Mouse (Mus musculus): ENCODE data around the gene Entr1. TPM values are rescaled to one million over a fixed set of nuclear protein-coding genes. Genes with fewer than 3 reads are reported as not detected.

The Entr1 gene
- polyA plus RNA-seq, 1 experiment from 2014 or later = 125 TPM

DNA sequence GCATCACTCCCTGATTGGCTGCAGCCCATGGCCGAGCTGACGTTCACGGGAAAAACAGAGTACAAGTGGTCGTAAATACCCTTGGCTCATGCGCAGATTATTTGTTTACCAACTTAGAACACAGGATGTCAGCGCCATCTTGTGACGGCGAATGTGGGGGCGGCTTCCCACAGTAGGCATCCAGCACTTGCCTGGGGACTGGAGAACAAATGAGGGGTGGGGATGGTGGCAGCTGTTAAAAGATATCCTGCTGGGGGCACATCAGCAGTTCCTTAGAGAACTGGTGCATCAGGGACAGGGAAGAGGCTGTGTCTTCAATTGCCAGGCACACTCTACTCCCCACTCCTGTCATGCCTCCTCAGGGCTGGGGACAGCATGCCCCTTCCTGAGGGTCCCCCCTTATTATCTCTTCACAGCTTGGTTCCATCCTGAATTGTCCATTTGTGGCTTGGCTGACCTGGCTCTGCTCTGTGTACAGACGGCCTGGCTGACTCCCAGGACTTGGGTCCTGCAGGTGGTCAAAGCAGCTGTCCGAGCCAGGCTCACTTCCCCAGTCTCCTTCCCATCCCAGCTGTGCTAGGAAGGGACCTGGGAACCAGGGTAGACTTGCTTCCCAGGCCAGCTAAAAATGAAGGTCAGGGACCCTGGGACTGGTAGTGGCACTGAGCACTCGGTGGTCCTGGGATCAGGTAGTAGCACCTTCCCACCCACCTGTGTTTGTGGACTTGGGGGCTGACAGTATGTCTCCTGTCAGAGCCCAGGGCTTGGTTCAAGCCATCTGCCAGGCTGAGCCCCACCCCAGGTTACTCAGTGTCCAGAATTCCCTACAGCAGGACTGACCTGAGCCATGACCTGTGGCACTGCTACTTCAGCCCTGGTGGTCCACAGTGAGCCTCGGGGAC, 50.6 kb downstream of the Entr1 start:
- Histone ChIP-seq H3K4me3 (ENCODE audit: low read length) (no peak overlapping the region), H3K36me3 (ENCODE audit: insufficient read depth, low read length) (peaks cover 15% of the 10 kb centered on the region; the same call in 1 of the 2 replicates), H3K4me2 (replicated peaks; ENCODE audit: low read depth, low read length) (no peak overlapping the region), H3K4me1 (ENCODE audit: insufficient read depth, low read length) (peaks cover 24% of the 10 kb centered on the region), H3K27ac (ENCODE audit: low read length) (no peak overlapping the region), H3K9me3 (ENCODE audit: low read length) (no peaks in the 10 kb centered on the region), H3K9ac (replicated peaks; ENCODE audit: low read length) (no peak overlapping the region), H3K27me3 (ENCODE audit: insufficient read depth, low read length) (no peaks in the 10 kb centered on the region)
- ATAC-seq (ENCODE audit: low FRiP score, low TSS enrichment) = no peak
- 85% methylated on average over 8 of the region's 13 CpGs for WGBS

Other genes starting within 250 kb of the Entr1 start
- 0.09 TPM in 1 of 2 replicates, not detected in the other for gene Lhx3, start 181.0 kb downstream of the Entr1 start, polyA plus RNA-seq (2015; fragmentation: Nextera tagmentation; extraction: Ambion mirVana)
- gene Qsox2, start 151.8 kb downstream of the Entr1 start, polyA plus RNA-seq (2015; fragmentation: Nextera tagmentation; extraction: Ambion mirVana) = 18.4 and 20.7 TPM in 2 replicates
- 0.02 and 0.03 TPM in 2 replicates for gene Ccdc187, start 94.8 kb downstream of the Entr1 start, polyA plus RNA-seq (2015; fragmentation: Nextera tagmentation; extraction: Ambion mirVana)
- gene Gpsm1, start 73.8 kb downstream of the Entr1 start, polyA plus RNA-seq (2015; fragmentation: Nextera tagmentation; extraction: Ambion mirVana) = 41.9 and 44.1 TPM in 2 replicates
- gene Dnlz, start 37.2 kb downstream of the Entr1 start, polyA plus RNA-seq (2015; fragmentation: Nextera tagmentation; extraction: Ambion mirVana) = 30.6 and 34.2 TPM in 2 replicates
- gene Card9, start 28.4 kb downstream of the Entr1 start, polyA plus RNA-seq (2015; fragmentation: Nextera tagmentation; extraction: Ambion mirVana) = 0.92 and 1.4 TPM in 2 replicates
- 31.7 and 35.3 TPM in 2 replicates for gene Snapc4, start 8.7 kb downstream of the Entr1 start, polyA plus RNA-seq (2015; fragmentation: Nextera tagmentation; extraction: Ambion mirVana)
- gene Pmpca, start within 50 bp of the Entr1 start, polyA plus RNA-seq (2015; fragmentation: Nextera tagmentation; extraction: Ambion mirVana) = 122 TPM in 2 replicates
- 24.9 and 26.6 TPM in 2 replicates for gene Inpp5e, start 19.9 kb upstream of the Entr1 start, polyA plus RNA-seq (2015; fragmentation: Nextera tagmentation; extraction: Ambion mirVana)
- 27.6 and 28.6 TPM in 2 replicates for gene Sec16a, start 55.9 kb upstream of the Entr1 start, polyA plus RNA-seq (2015; fragmentation: Nextera tagmentation; extraction: Ambion mirVana)
- gene Notch1, start 127.3 kb upstream of the Entr1 start, polyA plus RNA-seq (2015; fragmentation: Nextera tagmentation; extraction: Ambion mirVana) = 23.7 and 27.0 TPM in 2 replicates
- gene Egfl7, start 190.7 kb upstream of the Entr1 start, polyA plus RNA-seq (2015; fragmentation: Nextera tagmentation; extraction: Ambion mirVana) = 257 and 266 TPM in 2 replicates
- gene Gm20532, start 197.3 kb upstream of the Entr1 start, polyA plus RNA-seq (2015; fragmentation: Nextera tagmentation; extraction: Ambion mirVana) = not detected in 2 replicates
- 53.0 and 57.0 TPM in 2 replicates for gene Agpat2, start 215.1 kb upstream of the Entr1 start, polyA plus RNA-seq (2015; fragmentation: Nextera tagmentation; extraction: Ambion mirVana)
- 39.3 and 40.3 TPM in 2 replicates for gene Fam69b, start 239.1 kb upstream of the Entr1 start, polyA plus RNA-seq (2015; fragmentation: Nextera tagmentation; extraction: Ambion mirVana)